In the genomic region with DNA sequence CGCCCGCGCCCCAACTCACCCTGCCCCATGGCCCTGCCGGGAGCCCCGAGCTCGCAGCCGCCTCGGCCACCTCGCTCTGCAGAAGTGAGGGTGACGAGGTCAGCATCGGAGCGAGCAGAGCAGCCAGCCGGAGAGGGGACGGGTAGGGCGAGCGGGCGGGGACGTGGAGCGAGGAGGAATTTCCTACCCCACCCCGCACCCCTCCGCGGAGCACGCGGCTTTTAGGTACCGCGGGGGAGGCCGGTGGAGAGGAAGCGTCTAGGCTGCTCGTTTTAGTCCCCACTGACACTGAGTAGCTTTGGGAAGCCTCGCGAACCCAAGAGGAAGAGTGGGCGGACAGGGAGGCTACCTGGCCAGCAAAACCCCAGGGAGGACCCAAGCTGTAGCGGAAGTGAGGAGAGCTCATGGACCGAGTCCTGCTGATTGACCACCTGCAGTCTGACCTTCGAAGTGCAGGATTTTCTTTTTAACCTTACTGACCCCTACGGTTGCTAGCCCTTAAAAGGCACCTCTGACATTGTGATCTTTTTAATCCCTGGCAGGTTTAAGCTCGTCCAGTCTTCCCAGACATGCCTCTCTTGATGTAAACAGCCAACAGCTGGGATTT, we compare ENCODE assay signal across 8 mouse cellular contexts. TPM values are rescaled to one million over a fixed set of nuclear protein-coding genes. Genes with fewer than 3 reads are reported as not detected.
DNase-seq lines count a peak whose midpoint lies in the region; ATAC-seq and TF ChIP-seq lines count a peak whose summit lies in the region.

A gene (minus strand): TSS at position 440 of the 607 bp plus-strand sequence.

- peak; percentile 76 for DNase-seq in kidney, adult 2 months
- no peak for DNase-seq in kidney, adult 11 months
- peak; percentile 38 for DNase-seq in T-cell, adult 2 months (ENCODE audit: low spot score)
- DNase-seq in hindbrain, postnatal 0 days (ENCODE audit: low spot score), result no peak
- peak; percentile 43 for DNase-seq in lung, postnatal 14 days
- peak; percentile 50 to 86 for DNase-seq in spleen, adult 2 months (ENCODE audit: low read depth in 1 of 2, low spot score in 2 of 2)
- no peak for DNase-seq in cerebellum, adult 11-12 months

- ATAC-seq in forebrain, embryonic 12.5 days (ENCODE audit: low FRiP score), result peak; percentile 71; the same call in 1 of the 2 replicates
- peak; percentile 74 for ATAC-seq in hindbrain, postnatal 0 days

- H3K9me3 ChIP-seq in forebrain, embryonic 12.5 days, result no peaks in the 10 kb centered on the region
- H3K9me3 ChIP-seq in hindbrain, postnatal 0 days (ENCODE audit: low read length), result no peaks in the 10 kb centered on the region

- peaks cover 8% of the 10 kb centered on the region; the same call in 1 of the 2 replicates for H3K4me1 ChIP-seq in kidney, adult 2 months (ENCODE audit: control insufficient read depth, insufficient read depth, low read length)
- H3K4me1 ChIP-seq in forebrain, embryonic 12.5 days, result peaks cover 18% of the 10 kb centered on the region
- H3K4me1 ChIP-seq in hindbrain, postnatal 0 days (ENCODE audit: insufficient read depth, low read length), result no peaks in the 10 kb centered on the region
- peaks cover 5% of the 10 kb centered on the region for H3K4me1 ChIP-seq in spleen, adult 2 months (ENCODE audit: control insufficient read depth, insufficient read depth, insufficient read length)

- H3K9ac ChIP-seq in forebrain, embryonic 12.5 days, result peak within 1 kb of the TSS; percentile 80
- H3K9ac ChIP-seq in hindbrain, postnatal 0 days (replicated peaks; ENCODE audit: low read length), result peak within 1 kb of the TSS; percentile 67

- no peaks in the 10 kb centered on the region for H3K27me3 ChIP-seq in kidney, adult 2 months (replicated peaks; ENCODE audit: control insufficient read depth, insufficient read depth, low read length)
- H3K27me3 ChIP-seq in forebrain, embryonic 12.5 days, result peaks cover 24% of the 10 kb centered on the region
- H3K27me3 ChIP-seq in hindbrain, postnatal 0 days (ENCODE audit: insufficient read depth, low read length), result no peaks in the 10 kb centered on the region
- H3K27me3 ChIP-seq in spleen, adult 2 months (ENCODE audit: control insufficient read depth, insufficient read depth, low read length), result no peaks in the 10 kb centered on the region

- no peaks in the 10 kb centered on the region; the same call in 1 of the 2 replicates for H3K36me3 ChIP-seq in kidney, adult 2 months (ENCODE audit: control insufficient read depth, insufficient read depth, low read length)
- H3K36me3 ChIP-seq in forebrain, embryonic 12.5 days (replicated peaks), result no peaks in the 10 kb centered on the region
- H3K36me3 ChIP-seq in hindbrain, postnatal 0 days (ENCODE audit: insufficient read depth, low read length), result no peaks in the 10 kb centered on the region
- no peaks in the 10 kb centered on the region; the same call in 1 of the 2 replicates for H3K36me3 ChIP-seq in spleen, adult 2 months (ENCODE audit: control insufficient read depth, insufficient read depth, low read length)

- H3K4me3 ChIP-seq in kidney, adult 2 months (ENCODE audit: insufficient read depth, low read depth, low read length), result peak within 1 kb of the TSS; percentile 88
- peak within 1 kb of the TSS; percentile 71 for H3K4me3 ChIP-seq in forebrain, embryonic 12.5 days (replicated peaks)
- H3K4me3 ChIP-seq in hindbrain, postnatal 0 days (ENCODE audit: low read length), result peak within 1 kb of the TSS; percentile 74
- peak within 1 kb of the TSS; percentile 55 for H3K4me3 ChIP-seq in spleen, adult 2 months (ENCODE audit: extremely low read depth, insufficient read depth, insufficient read length)

- peak; percentile 36; the same call in 1 of the 2 replicates for TF ChIP-seq CTCF in kidney, adult 2 months (conservative IDR thresholded peaks at IDR 0.05; ENCODE audit: insufficient read depth, insufficient read length, low read depth, low read length)
- TF ChIP-seq CTCF in hindbrain, postnatal 0 days (IDR thresholded peaks at IDR 0.05; ENCODE audit: low read depth), result no peak
- no peak for TF ChIP-seq CTCF in spleen, adult 2 months (IDR thresholded peaks at IDR 0.05; ENCODE audit: extremely low read depth, insufficient read depth, insufficient read length, insufficient replicate concordance)

- peak within 1 kb of the TSS; percentile 94 for H3K4me2 ChIP-seq in forebrain, embryonic 12.5 days
- H3K4me2 ChIP-seq in hindbrain, postnatal 0 days (ENCODE audit: low read depth, low read length), result peak within 1 kb of the TSS; percentile 95

- H3K27ac ChIP-seq in kidney, adult 2 months (ENCODE audit: insufficient read depth, low read depth, low read length), result peak within 1 kb of the TSS; percentile 90
- H3K27ac ChIP-seq in forebrain, embryonic 12.5 days, result peak within 1 kb of the TSS; percentile 56
- H3K27ac ChIP-seq in hindbrain, postnatal 0 days, result peak within 1 kb of the TSS; percentile 77
- peak within 1 kb of the TSS; percentile 89 for H3K27ac ChIP-seq in spleen, adult 2 months (ENCODE audit: insufficient read depth, low read length)

- under 1% methylated on average over 37 of the region's 37 CpGs for WGBS in kidney, adult 2 months
- WGBS in forebrain, embryonic 12.5 days, result under 1% methylated on average over 34 of the region's 37 CpGs
- 1% methylated on average over 37 of the region's 37 CpGs for WGBS in hindbrain, postnatal 0 days
- WGBS in spleen, adult 2 months, result under 1% methylated on average over 36 of the region's 37 CpGs

- TF ChIP-seq POLR2A in kidney, adult 2 months (IDR thresholded peaks at IDR 0.05; ENCODE audit: low read depth, low read length), result no peak
- no peak for TF ChIP-seq POLR2A in spleen, adult 2 months (IDR thresholded peaks at IDR 0.05; ENCODE audit: low read depth, low read length)

RNA-seq across cellular contexts. Expression of the gene that starts here (rescaled TPM):
- polyA plus RNA-seq in kidney, adult 2 months (2012; rRNA removed), result 51.7 and 53.2 TPM in 2 replicates
- 3.2 and 4.0 TPM in 2 replicates for polyA plus RNA-seq in forebrain, embryonic 12.5 days (2016; fragmentation: Nextera tagmentation; extraction: Ambion mirVana)
- total RNA-seq in hindbrain, postnatal 0 days (2014; rRNA removed), result 2.4 and 2.5 TPM in 2 replicates
- 3.3 and 3.5 TPM in 2 replicates for polyA plus RNA-seq in hindbrain, postnatal 0 days (2015; fragmentation: Nextera tagmentation; extraction: Ambion mirVana)
- polyA plus RNA-seq in spleen, adult 2 months (2012; rRNA removed), result 5.4 and 7.3 TPM in 2 replicates

Comparison
In these comparisons a context has a peak if more than half of its experiments do, and no peak if none do; other contexts are left out.
1. DNase-seq: peak in kidney, adult 2 months (single experiment), T-cell, adult 2 months (single experiment), lung, postnatal 14 days (single experiment) and spleen, adult 2 months (2 of 2); none in kidney, adult 11 months (single experiment), hindbrain, postnatal 0 days (single experiment) and cerebellum, adult 11-12 months (single experiment).
2. Peak in every context shown above with its lines, with median percentiles within 50 percentile points of each other: H3K27ac ChIP-seq and H3K4me3 ChIP-seq.